Mouse (Mus musculus) induced T-regulatory cell, adult 2 months (primary cell): Measurements from ENCODE around the gene March5.
"Not testable (repeated sequence)": the region's sequence is repeated elsewhere in the genome, so short reads cannot be mapped to it uniquely, and the experiment has no call there.

ENCODE experiments used
- DNase-seq: peaks from one replicate; pipeline ENCODE4 v3.0.0-alpha.2; 2012; ENCODE audit warnings: low read depth

March5 gene

GRCm38 (mm10) chr19:37207303-37208175, at the start of gene March5:
March5 (plus strand) TSS chr19:37207543.
- DNase-seq, result peak; percentile 85

DNA sequence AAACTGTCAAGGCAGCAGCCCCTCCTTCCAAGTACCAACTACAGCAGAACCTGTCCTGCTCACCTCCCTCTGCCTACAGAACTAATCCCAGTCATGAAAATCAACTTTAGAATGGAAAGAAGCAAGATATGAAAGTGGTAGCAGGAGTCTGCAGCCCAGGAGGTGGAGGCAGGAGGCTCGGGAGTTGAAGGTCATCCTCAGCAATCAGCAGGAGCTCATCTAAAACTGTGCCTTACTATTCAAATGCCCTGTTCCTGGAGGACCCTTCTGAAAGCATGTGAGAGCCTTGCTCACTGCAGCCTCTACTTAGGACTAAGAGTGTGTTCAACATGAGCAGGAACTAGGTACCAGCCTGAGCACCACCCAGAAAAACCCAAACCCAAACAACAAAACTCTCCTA, 35.2 kb upstream of the March5 start:
- DNase-seq, result no peak

GRCm38 (mm10) chr19:37172566-37173130, 34.7 kb upstream of the March5 start:
- no peak for DNase-seq

DNA sequence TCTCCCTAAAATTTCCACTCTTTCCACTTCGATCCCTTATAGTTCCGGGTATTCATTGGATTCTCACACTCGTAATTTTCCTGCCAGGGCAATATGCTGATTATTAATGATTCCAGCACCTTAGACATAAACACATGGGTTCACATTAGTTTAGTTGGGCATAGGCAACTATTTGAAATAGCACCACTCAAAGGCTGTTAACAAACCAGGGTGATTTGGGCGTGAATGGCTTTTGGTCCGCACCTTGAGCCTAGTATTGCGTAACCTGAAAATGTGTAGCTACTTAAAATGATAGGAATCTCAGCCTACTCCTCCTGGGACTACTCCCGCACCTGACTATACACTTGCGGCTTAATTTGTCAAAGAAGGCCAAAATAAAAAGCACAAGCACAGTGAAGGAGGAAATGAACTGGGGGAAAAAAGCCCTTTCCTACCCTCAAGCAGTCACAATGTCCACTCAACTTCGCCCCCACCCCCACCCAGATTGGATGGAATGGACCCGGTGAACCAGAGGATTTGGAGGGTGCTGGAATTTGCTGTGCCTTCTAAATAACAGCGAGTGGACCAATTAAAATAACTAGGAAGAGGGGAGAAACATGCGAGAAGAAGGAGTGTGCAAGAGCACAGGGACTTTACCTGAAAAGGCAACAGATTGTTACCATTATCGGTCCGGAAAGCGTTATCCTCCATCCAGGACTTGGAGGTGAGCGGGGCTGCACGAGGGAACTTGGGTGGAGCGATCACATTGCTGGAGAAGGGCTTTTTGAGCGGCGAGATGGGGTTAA, 33.8 kb upstream of the March5 start:
- peak; percentile 14 for DNase-seq

- DNase-seq, result no peak
These were observed 33.1 kb upstream of the March5 start for GRCm38 (mm10) chr19:37174116-37174715.

DNA sequence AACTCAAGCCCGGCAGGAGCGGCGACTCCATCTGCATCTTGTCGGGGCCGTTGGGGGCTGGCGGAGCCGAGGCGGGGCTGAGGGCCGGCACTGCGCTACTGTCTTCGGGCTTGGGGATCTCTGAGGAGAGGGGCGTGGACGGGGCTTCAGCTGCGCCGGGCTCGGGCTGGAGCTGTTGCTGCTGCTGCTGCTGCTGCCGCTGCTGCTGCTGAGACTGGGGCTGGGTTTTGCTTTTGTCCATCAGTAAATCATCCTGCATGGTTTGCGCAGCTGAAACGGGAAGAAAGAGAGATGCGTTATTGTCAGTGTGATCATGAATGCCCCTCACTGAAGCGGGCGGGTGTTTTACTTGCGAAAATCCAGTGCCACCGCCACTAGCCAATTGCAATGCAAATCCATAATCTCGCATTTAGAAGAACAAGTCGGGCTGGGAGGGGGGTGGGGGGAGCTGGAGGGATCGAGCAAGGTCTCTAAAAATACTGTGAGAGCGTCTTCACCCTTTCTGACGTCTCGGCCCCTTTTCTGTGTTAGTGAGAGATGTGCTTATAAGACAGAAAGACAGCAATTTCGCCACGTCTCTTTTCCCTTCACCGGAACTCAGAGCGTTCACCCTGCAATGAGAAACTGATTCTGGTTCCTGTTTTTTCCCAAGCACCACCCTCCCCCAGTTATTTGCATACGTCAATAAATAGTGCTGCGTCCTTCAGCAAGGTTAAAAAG, 32.5 kb upstream of the March5 start:
- peak; percentile 64 for DNase-seq

- DNase-seq, result no peak
These were observed 31.9 kb upstream of the March5 start for GRCm38 (mm10) chr19:37175436-37175805.

DNA sequence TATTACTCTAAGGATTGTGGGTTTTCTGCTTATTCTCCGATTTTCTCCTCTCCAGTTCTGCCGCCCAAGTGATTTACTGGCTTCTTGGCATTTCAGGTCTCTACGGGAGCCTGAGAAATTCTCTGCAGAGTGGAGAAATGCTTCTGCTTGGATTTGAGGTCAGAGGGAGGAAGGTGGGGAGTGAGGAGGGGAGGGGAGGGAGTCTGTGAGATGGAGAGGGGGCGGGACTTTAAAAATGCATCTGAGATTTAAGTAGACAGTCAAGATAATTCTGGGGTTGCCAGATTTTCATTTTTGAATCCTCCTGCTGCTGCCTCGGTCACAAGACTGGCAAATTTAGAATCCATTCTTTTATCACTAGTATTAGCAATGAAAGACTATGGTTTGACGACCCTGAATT, 31.4 kb upstream of the March5 start:
- DNase-seq, result peak; percentile 39

- no peak for DNase-seq
These were observed 30.4 kb upstream of the March5 start for GRCm38 (mm10) chr19:37176879-37177462.

- DNase-seq, result peak; percentile 26
These were observed 29.3 kb upstream of the March5 start for GRCm38 (mm10) chr19:37177819-37178708.

GRCm38 (mm10) chr19:37188366-37188948, 18.9 kb upstream of the March5 start:
- no peak for DNase-seq

GRCm38 (mm10) chr19:37192475-37193058, 14.8 kb upstream of the March5 start:
- no peak for DNase-seq

DNA sequence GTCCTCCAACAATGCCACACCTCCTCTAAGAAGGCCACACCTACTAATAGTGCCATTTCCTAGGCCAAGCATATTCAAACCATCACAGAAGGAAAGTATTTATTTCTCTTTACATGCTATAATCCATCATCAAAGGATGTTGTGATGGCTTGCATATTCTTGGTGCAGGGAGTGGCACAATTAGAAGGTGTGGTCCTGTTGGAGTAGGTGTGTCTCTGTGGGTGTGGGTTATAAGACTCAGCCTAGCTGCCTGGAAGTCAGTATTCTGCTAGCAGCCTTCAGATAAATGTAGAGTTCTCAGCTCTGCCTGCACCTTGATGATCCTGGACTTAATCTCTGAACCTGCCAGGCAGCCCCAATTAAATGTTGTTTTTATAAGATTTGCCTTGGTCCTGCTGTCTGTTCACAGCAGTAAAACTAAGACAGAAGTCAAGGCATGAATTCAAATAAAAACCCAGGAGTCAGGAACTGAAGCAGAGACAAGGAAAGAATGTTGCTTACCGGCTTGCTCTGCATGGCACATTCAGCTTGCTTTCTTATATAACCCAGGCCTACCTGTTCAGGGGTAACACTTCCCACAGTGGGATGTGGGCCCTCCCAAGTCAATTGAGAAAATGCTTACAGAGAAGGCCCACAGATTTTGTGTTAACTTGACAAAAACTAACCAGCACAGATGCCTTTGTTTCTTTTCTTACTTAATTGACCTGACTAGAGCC, 9.0 kb upstream of the March5 start:
- DNase-seq, result no peak

DNA sequence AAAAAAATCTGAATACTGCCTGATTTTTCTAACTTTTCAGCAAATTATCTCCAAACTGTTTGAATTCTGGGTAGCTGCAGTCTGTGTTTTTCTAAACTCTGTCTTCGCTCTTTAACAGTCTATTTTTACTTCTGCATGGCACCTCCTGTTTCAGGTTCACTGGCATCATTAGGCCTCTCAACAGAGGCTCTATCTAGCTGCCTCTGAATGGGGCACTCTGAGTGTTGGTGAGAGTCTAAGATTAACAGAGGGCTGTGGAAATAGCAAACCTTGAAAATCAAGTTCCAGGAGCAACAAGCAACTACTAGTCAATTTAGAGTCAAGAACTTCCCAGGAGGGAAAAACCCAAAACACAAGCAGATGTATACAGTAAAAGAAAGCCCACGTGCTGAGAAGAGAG, 7.5 kb upstream of the March5 start:
- DNase-seq, result no peak

- DNase-seq, result no peak
These were observed 4.0 kb upstream of the March5 start for GRCm38 (mm10) chr19:37203371-37203770.

DNA sequence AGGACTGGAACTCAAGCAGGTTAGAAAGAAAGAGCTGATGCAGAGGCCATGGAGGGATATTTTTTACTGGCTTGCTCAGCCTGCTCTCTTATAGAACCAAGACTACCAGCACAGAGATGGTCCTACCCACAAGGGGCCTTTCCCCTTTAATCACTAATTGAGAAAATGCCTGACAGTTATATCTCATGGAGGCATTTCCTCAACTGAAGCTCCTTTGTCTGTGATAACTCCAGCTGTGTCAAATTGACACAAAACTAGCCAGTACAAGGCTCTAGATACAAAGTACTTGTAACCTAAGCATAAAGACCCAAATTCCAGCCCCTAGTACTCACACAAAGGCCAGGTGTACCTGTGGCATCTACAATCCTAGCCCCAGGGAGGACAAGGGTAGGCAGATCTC, 2.2 kb upstream of the March5 start:
- not testable (repeated sequence) for DNase-seq

DNA sequence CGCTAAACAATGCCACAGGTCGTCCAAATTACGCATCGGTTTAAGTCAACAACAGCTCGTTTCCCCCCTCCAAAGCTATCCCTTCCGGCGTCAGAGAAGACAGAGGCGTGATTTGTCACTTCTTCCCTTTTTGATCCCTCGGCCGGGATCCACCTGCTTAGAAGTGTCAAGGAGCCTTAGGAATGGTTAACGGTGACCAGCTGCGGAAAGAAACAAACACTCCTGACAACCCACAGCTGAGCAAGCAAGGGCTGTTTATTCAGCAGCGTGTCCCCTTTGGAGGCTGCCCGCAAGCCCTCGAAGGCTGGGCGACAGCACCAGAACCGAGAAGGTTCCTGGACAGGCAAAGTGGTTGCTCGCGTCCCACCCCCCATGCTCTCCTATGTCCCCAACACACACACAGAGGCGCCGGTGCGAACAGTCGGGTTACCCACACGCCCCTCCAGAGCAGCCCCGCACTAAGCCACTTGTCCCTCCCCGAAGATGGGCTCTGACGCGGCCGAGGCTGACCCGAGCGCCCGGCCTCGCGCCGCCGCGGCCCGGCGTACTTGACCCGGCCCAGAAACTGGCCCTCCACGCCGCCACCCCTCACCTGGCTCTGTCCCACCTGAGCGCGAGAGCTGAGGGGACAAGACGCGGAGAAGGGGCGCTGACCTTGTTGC, 571 bp upstream of the March5 start:
- peak; percentile 65 for DNase-seq

GRCm38 (mm10) chr19:37208176-37208755, 923 bp downstream of the March5 start, which contains the start of gene Cpeb3:
Cpeb3 (minus strand) TSS chr19:37208601.
- peak; percentile 58 for DNase-seq
